Mouse (Mus musculus) activated CD4-positive, CD25-positive, alpha-beta regulatory T cell, adult 4 months (primary cell): ENCODE results near the gene 4930544G11Rik. TPM values are rescaled to one million over a fixed set of nuclear protein-coding genes. Genes with fewer than 3 reads are reported as not detected.

Source experiments
- ATAC-seq: one replicate; pipeline ENCODE4 v1.8.0; 2017
- polyA plus RNA-seq, 2 experiments: library from polyadenylated mRNA; unstranded; fragments of 100-300 nt; shearing (Covaris generic); gene quantifications; one replicate each; pipeline ENCODE4 v1.2.1; 2017

Gene 4930544G11Rik
- not detected for polyA plus RNA-seq

DNA sequence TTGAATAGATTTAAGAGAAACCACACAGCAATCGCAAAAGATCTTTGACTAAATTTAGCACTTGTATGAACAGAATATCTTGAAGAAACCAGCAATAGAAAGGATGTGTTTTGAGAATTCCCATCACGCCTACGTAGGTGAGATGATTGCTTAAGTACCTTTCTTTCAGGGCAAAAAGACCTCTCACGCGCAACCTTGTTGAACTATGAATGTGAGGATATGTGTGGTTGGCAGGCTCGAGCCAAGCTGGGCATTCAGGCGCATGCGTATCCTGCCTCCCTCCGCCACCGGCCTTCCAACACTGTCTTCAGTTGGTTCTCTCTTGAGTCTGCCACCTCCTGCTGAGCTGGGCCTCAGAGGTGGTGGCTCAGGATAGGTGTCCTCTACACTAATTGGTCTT lies at the start of gene 4930544G11Rik:
Gene 4930544G11Rik, plus strand, starts transcription at position 301 of the 400 bp plus-strand sequence.
- ATAC-seq: no peak

DNA sequence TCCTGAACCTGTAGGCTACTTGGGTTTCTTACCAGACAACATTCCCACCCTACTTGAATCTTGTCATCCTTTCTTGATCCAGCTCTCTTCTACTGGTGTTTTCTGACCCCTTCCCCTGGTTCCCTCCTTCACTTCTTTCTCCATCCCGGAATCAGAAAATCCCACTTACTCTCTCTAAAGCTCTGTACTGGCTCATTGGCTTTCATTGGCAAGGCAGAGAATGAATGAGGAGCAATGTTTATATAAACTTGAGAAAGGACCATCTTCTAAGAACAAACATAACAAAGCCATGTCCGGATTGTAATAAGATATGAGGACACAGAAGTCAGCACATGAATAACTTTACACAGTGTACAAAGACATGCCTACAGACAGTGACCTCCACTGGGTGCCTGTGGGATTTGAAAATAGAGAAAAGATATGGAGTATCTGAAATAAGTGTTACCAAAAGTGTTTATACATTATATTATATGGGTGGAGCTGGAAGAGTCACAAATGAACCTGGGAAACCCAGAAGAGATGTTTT lies 45.7 kb upstream of the 4930544G11Rik start:
- ATAC-seq: no peak

DNA sequence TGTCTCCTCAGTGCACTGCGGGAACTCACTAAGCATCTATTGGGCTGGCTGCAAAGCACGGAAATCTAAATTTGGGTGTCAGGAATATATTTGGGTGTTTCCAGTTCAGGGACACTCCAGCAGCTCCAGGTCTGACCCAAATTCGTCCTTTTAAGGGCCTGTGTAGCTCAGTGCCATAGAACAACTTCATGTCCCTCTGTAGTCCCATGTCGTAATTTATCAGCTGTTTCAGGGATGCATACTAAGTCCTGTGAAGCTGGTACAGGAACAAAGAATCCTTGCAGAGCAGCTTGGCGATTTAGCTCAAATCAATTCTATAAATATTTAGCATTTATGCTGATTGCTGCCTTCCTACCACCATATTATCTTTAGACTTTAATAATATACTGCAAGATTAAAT lies 37.0 kb upstream of the 4930544G11Rik start:
- ATAC-seq: no peak

DNA sequence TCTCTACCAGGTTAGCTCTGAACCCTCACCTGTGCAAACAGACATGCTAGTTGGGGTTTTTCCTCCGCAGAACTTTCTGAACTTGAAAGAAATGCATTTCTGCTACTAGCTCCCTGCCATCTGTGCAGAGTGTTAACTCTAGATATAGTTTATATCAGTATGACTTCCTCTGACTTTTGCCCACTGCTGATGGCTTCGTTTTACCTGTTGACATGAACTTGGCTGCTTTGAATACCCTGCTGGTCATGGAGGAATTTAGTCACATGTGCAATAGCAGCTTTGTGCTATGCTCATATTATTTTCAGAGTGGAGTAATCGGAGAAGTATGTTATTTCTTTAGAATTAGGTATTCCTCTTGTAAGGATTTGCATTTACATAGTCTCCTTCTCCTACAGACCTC lies 30.7 kb upstream of the 4930544G11Rik start:
- no peak for ATAC-seq

DNA sequence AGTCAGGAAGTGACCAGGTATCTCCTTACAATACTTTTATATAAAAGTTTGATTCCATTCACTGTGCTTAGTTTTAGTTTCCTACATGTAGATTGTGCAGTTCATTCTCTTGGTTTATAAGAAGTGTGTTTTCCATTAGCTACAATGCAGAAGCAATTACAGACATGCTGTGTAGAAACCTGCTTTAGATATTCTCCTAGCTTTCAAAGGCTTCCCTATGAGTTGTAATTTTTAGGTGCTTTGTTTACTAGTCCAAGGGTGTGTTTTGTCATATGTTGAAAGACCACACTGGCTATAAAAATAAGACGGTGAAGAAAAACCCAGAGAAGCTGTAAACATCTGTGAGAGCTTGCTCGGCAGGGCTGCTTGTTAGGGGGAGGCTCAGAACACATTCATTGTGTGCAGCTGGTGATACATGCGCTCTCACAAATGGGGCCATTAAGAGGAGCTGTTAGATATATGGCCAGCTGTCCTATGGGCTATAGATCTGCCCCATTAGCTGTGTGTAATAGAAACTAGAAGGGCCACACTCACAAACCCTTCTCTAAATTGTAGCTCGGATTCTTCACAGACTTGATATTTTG lies 28.8 kb upstream of the 4930544G11Rik start:
- ATAC-seq: no peak

DNA sequence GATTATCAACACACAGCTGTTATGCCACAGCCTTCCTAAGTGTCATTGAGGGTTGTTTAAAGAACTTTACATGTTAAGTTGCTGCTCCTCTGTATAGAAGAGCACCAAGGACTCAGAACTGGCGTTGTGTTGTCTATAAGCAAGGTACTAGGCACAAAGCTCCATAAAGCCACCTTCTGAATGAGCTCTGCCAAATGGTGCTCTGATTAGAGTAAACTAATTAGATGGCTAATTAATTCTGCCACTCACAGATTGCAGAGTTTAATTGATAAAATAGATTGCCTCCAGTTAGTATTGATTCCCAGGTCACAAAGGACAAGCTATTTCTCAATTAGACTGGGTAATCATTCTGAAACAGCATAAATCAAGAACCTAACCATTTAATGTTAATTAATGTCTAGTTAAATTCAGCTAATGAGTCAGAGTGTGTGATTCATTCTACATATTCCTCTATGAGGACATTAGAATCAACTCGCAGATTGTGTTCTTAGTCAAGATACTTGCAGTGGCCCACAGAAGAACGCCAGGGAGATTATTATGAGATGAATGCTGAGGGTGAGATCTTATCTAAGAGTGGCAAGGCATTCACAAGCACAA lies 26.6 kb upstream of the 4930544G11Rik start:
- no peak for ATAC-seq

DNA sequence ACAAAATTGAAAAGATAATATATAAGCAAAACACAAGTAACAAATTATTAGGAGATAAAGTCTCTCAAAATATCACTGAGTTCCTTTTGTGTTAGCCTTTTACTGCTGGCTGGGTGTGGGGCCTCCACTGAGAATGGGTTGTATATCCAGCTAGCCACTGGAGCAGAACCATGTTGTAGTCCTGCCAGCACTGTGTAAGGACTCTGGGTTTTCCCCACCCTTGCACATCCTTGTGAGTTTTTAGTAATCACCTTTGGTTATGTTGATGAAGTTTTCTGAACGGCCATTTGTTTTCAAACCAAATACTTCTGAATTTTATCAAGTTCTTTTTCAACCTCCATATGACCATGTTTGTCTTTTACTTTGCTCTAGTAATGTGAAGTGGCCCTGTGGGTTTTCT lies 21.9 kb upstream of the 4930544G11Rik start:
- ATAC-seq: no peak

DNA sequence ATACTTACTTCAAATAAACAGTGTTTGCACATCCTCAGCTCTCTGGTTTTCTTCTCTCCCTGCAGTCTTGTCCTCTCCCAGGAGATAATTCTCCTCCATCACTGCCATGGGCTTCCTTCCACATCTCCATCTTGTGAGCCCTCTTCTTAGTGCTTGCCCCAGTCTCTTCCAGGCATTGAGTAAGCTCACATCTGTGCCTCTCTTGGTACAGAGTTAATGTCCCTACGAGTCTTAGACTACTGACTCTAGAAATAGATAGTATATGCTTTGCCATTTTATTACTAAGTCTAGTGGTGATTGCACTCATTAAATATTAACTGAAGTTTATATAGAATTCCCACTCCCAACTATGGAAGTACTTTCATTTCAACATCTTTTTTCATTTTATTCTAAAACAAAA lies 19.6 kb upstream of the 4930544G11Rik start:
- ATAC-seq: no peak

DNA sequence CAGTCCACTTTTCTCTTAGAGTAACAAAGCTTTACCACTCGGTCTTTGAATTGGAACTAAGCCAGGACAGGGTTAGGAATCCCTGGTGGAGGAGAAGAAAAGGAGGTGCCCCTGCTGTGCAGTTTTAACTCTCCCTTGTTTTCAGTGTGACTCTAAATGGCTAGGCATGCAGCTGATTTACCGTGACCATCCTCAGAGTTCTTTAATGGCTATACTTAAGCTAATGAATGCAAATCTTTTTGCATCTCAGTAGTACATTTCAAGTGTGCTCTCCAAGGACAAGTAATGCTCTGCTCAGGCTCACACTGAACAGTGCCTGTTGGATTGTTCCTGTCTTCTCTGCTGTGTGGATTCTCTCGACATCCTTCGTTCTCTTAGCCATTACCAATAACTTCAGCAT lies 19.2 kb upstream of the 4930544G11Rik start:
- no peak for ATAC-seq

DNA sequence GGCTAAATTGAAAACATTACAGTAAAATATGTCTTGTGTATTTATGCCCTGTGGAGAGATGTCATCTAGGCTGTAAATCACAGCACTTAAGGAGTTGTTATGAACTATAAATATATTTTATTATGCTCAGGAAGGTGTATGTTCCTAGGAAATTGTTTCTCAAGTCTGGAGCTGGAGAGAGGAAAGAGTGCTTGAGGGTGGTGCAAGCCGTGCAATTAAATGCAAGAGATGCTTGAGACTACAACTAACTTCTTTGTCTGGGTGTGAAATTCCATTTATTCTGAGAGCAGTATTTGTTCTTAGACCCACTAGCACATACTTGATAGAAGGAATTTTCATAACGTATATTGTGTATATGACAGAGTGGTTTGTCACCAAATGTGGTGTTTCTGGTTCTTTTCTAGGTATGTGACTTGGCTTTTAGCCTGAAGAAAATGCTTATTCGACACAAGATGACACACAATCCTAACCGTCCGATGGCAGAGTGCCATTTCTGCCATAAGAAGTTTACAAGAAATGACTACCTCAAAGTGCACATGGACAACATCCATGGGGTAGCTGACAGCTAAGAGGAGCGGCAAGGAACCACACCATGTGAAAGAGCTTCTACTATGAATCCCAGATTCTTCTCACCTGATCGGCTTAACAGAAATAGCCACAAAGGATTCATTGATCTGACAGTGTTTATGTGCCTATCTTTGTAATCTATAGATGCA lies 16.7 kb upstream of the 4930544G11Rik start:
- ATAC-seq: no peak

DNA sequence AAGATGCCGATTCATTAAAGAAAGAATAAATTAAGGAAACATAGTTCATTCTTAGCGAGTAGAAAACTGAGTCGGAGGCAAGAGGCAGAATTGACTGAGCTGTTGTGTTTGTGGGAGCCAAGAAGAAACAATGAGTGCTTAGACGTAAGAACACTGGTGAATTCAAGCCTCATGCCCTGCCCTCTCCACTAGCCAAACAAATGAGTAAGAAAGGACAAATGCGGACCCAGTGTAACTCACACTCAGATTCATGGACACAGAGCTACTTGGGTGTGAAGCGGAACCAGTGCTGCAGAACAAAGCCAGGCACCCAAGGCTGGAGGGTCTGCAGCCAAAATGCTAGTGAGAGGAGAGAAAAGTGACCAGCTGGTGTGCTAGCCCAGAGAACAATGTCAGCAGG lies 1.9 kb upstream of the 4930544G11Rik start:
- ATAC-seq: no peak

DNA sequence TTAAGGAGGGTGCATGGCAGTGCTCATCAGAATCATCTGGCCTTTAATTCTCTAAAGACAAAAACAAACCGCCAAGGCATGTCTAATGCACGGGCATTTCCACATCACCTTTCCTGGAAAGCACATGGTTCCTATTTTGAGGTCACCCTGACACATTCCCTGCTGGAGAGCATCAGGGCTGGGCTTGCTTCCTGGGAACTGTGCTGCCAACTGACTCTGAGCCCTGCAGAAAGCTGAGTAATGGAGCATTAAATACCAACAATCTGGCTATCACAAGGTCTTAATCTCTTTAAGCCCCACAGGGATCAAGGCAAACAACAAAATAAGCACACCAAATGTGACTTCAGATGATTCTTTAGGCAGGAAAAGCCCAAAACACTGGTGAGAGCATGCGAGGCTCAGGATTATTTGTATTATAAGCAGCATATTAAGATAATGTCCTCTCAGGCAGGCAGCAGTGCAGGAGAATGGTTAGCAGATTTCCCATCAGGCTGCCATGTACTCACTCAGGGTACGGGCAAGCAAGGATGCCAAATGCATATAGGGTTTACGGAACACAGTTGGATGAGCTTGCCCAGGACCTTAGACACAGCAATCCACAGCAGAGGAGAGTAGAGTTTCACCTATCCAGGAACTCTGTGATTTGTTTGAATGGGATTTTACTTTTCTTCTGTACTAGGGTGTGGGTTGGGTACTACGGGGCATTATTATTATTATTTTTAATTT lies 17.1 kb downstream of the 4930544G11Rik start:
- ATAC-seq: no peak

DNA sequence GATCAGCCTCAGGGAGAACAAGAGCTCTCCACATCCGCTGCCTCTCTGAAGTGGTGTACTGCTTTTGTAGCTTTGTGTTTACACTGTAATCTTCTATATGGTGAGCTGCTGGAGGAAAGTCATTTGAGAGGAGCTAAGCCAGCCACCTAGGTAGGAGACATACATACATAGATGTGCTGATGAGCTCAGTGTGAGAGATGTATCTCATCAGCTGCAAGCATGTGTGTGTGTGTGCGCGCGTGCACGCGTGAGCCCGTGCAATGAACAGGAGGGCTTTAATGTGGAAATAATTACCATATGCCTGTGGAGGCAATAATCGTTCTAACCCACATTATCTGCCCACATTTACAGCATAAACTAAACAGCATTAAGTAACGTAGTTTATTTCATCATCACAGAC lies 18.0 kb downstream of the 4930544G11Rik start:
- no peak for ATAC-seq

DNA sequence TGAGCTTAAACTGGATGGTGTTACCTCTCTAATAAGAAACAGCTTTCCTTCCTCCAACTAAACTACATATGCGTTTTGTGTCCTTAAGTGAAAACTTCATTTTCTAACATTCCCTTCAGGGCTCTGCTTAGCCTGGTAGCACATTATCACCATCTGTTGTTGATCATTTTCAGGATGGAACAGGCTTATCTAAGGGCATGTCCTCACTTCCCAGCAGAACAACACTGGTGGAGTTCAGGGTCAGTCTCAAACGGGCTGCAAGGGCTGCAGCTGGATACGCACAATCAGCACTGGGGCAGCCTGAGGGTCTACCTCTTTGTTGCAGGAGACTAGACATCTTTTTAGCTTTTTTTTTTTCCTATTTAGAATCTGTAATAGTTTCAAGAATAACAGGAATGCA lies 39.7 kb downstream of the 4930544G11Rik start:
- ATAC-seq: no peak

DNA sequence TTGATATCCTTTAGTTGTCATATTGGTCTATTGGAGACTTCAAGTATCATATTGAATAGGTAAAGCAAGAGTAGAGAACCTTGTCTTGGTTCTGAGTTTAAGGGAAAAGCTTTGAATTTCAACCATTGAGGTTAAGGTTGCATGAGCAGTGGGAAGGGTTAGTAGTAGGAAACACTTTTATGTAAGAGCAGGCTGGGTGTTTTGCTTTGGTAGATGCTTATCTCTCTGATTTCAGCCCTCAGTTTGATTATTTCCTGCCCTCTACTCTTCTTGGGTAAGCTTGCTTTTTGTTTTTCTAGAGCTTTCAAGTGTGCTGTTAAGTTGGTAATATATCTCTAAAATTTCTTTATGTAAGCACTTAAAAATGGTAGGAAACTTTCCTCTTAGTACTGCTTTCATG lies 45.9 kb downstream of the 4930544G11Rik start:
- peak; percentile 54 for ATAC-seq

Other genes with a start within 250 kb of the 4930544G11Rik start
- gene Prdm5, start 173.6 kb upstream of the 4930544G11Rik start, polyA plus RNA-seq: 1 to 10 TPM; 1.4 to 2.1 TPM